Mouse (Mus musculus) forebrain, embryonic 13.5 days (tissue): ENCODE data around the gene Olfr720. TPM values are rescaled to one million over a fixed set of nuclear protein-coding genes. Genes with fewer than 3 reads are reported as not detected.

Source experiments
- ATAC-seq: fragments of 200-750 bp; cut with Nextera tagmentation; 2 replicates; pipeline ENCODE4 v1.8.0; 2017
- H3K27ac ChIP-seq: fragments of 300-500 bp; sonication (generic); 2 replicates; pipeline ENCODE4 v1.5.1; 2015; ENCODE audit warnings: inconsistent platforms, mild to moderate bottlenecking, moderate library complexity
- H3K27me3 ChIP-seq: fragments of 300-500 bp; sonication (generic); 2 replicates; pipeline ENCODE4 v1.6.1; 2015; ENCODE audit warnings: mild to moderate bottlenecking, inconsistent platforms
- H3K36me3 ChIP-seq: fragments of 300-500 bp; sonication (generic); 2 replicates; pipeline ENCODE4 v1.6.1; 2015; ENCODE audit warnings: mild to moderate bottlenecking, inconsistent platforms; ENCODE audit not compliant: poor library complexity, severe bottlenecking
- H3K4me1 ChIP-seq: fragments of 300-500 bp; sonication (generic); 2 replicates; pipeline ENCODE4 v1.6.1; 2015; ENCODE audit warnings: inconsistent platforms
- H3K4me2 ChIP-seq: fragments of 300-500 bp; sonication (generic); 2 replicates; pipeline ENCODE4 v1.6.1; 2015; ENCODE audit warnings: inconsistent platforms, mild to moderate bottlenecking, moderate library complexity
- H3K4me3 ChIP-seq: fragments of 300-500 bp; sonication (generic); 2 replicates; pipeline ENCODE4 v1.5.1; 2015; ENCODE audit warnings: mild to moderate bottlenecking, inconsistent platforms
- H3K9ac ChIP-seq: fragments of 300-500 bp; sonication (generic); 2 replicates; pipeline ENCODE4 v1.6.1; 2015; ENCODE audit warnings: mild to moderate bottlenecking, inconsistent platforms
- H3K9me3 ChIP-seq: fragments of 300-500 bp; sonication (generic); replicated peaks from 2 replicates; pipeline ENCODE4 v1.6.1; 2016; ENCODE audit warnings: inconsistent platforms
- WGBS: fragments of 180-500 bp; shearing (Covaris S2); methylation state at CpG from one replicate; pipeline ENCODE4 v1.1.7; 2015; 5-methylcytosine and 5-hydroxymethylcytosine counted together
- polyA plus RNA-seq: library from polyadenylated mRNA; unstranded; fragments of >200 nt; fragmentation: Nextera tagmentation; extraction: Ambion mirVana; gene quantifications from 2 replicates; pipeline ENCODE4 v1.2.1, GENCODE M21; 2015

The Olfr720 gene
- not detected in 2 replicates for polyA plus RNA-seq

DNA sequence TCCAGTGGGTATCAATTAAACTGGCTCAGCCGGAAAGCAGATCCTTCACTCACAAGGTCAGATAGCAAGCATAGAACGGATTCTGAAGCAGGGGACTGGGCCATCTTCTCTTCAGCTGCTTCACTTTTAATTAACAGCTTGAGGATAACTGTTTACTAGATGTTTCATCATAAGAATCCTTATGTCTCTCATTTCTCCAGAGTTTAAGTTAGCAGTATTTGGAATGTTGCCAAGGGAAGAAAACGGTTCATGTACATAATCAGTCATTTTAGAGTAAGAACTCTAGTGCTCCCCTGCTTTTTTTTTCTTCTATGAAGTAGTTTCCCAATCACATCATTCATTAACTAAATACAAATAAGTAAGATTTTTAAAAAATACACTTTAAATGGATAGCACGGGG, at the start of gene Olfr720:
Olfr720 (minus strand) TSS at position 101 of the 400 bp plus-strand sequence.
- Histone ChIP-seq H3K9ac (no peak within 1 kb of the TSS), H3K27ac (no peak within 1 kb of the TSS), H3K36me3 (no peaks in the 10 kb centered on the region), H3K9me3 (no peaks in the 10 kb centered on the region), H3K4me3 (no peak within 1 kb of the TSS), H3K27me3 (no peaks in the 10 kb centered on the region), H3K4me2 (no peak within 1 kb of the TSS), H3K4me1 (no peaks in the 10 kb centered on the region)
- no peak for ATAC-seq
- WGBS, result 82% methylated on average over 4 of the region's 4 CpGs

Other genes with a start within 250 kb of the Olfr720 start
- 4.2 and 5.9 TPM in 2 replicates for gene Atxn7, start 225.4 kb downstream of the Olfr720 start, polyA plus RNA-seq
- gene Thoc7, start 225.0 kb downstream of the Olfr720 start, polyA plus RNA-seq, result 220 and 233 TPM in 2 replicates
- gene Psmd6, start 65.9 kb downstream of the Olfr720 start, polyA plus RNA-seq, result 308 and 313 TPM in 2 replicates
- not detected in 2 replicates for gene Olfr31, start 136.0 kb upstream of the Olfr720 start, polyA plus RNA-seq
- gene Il3ra, start 159.4 kb upstream of the Olfr720 start, polyA plus RNA-seq, result 1.0 and 1.2 TPM in 2 replicates
- not detected in 2 replicates for gene Olfr721-ps1, start 214.5 kb upstream of the Olfr720 start, polyA plus RNA-seq